Mouse (Mus musculus) CD4-positive helper T cell, adult 2 months (primary cell): ENCODE measurements around the gene Tceanc.
A peak's percentile ranks its signal among the peaks of the same experiment; 100 is the strongest.

Experiments used
- DNase-seq: peaks from one replicate; pipeline ENCODE4 v3.0.0-alpha.2; 2012; ENCODE audit warnings: low read depth, missing footprints, low spot score

The Tceanc gene

DNA sequence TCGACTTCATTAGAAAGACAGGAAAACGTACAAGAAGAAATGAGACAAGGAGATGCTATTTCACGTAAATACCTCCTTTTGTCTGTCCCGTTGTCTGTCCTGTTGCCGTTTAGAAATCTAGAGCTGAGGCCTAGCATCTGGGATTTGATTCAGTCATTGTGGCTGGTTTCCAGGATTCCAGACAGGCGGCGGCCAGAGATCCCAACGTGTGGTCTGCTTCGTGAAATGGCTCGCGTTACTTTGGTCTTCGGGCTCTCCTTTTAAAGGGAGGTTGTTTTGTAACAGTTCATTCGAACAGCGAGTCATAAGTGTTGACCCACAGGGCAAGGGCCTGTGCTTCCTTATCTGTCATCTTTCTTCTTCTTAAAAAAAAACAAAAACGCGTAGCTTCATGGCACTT is at the start of gene Tceanc:
TSS of gene Tceanc (minus strand) at position 223 of the 400 bp plus-strand sequence.
- no peak for DNase-seq

- no peak for DNase-seq
Observed at GRCm38 (mm10) chrX:166565983-166566382, 47.6 kb upstream of the Tceanc start.

GRCm38 (mm10) chrX:166565401-166565800 is 47.0 kb upstream of the Tceanc start:
- DNase-seq, result no peak

- no peak for DNase-seq
Observed at GRCm38 (mm10) chrX:166564900-166565299, 46.5 kb upstream of the Tceanc start.

- DNase-seq, result no peak
Observed at GRCm38 (mm10) chrX:166559333-166559732, 41.0 kb upstream of the Tceanc start.

DNA sequence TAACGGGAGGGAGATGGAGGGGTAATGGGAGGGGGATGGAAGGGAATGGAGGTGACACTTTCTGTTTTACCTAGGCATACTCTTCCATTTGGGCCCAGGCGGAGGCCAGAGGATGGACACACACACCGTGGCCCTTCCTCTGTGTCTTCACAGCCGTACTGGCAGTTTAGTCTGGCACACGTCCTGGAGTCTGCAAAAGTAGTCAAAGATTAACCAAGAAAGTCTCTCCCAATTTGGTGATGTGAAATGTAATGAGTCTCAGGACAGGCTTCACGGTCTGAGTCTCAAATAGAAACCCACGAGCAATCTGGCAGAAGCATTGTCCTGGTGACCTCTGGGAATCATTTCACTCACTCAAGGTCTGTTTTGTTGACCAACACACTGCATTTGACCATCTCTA is 34.0 kb upstream of the Tceanc start:
- DNase-seq, result no peak

GRCm38 (mm10) chrX:166546495-166546894 is 28.1 kb upstream of the Tceanc start:
- DNase-seq, result no peak

GRCm38 (mm10) chrX:166535138-166535537 is 16.8 kb upstream of the Tceanc start:
- DNase-seq, result no peak

GRCm38 (mm10) chrX:166533432-166533831 is 15.1 kb upstream of the Tceanc start:
- DNase-seq, result no peak

DNA sequence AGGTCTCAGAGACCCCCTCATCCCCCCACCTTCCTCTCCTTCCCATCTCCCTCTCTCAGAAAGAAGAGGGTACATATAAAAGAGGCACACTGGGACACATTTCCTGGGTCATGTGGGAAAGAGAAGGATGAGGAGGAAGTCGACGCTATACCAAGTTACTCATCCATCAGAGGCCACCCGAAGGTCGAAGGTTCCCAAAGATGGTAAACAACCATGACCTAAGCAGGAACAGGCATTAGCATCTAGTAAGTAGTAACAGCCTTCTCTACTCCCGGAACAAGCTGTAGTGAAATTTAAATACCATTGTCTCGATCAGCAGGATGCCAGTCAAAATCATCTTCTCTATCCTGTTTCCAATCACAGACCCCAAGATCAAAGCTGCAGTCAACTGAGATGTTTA is 13.3 kb upstream of the Tceanc start:
- no peak for DNase-seq

DNA sequence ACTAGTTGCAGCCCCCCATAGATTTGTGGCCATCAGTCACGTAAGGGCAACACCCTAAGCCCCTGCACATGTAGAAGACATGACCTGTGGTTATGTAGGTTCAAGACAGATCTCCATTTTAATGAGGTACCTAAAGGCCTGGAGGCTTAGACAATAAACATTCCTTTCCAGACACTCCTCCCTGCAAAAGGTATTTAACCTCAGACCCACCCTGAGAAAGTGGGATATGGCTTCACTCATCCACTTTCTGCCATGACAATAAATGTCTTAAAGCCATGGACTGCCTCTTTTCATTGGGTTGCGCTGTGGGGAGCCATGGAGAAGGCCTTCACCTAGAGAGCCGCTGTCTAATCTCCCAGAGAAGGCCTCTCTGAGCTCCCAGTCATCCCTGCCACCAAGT is 9.8 kb upstream of the Tceanc start:
- DNase-seq, result no peak

DNA sequence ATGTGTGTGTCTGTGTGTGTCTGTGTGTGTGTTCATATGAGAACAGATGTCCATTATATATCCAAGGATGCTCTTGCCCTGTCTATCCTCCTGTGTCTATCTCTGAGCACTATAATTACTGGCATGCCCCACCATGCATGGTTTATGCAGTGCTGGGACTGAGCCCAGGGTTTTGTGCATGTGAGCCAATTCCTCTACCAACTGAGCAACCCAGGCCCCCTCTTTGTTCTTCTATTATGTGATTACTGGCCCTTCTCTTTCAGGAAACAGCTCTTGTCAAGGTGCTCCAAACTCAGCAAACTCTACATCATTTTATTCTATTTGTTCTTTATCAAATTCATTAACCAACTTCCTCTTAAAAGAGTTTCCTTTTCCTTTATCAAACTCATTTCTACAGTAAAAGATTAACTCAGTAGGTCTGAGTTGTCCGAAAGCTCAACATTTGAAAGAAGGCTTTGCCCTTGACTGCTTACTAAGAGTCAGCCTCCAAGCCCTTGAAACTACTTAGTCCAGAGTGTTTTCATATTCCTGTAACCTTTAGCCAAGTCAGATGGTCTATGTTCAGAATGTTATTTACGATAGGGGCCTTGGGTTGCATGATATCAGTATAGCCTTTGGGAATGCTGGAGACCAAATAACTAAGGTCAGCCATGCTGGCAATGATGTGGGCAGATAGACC is 7.4 kb upstream of the Tceanc start:
- no peak for DNase-seq

- DNase-seq, result no peak
Observed at GRCm38 (mm10) chrX:166520782-166521181, 2.4 kb upstream of the Tceanc start.

GRCm38 (mm10) chrX:166516631-166517030 is 1.7 kb downstream of the Tceanc start:
- DNase-seq, result no peak

- no peak for DNase-seq
Observed at GRCm38 (mm10) chrX:166515923-166516322, 2.4 kb downstream of the Tceanc start.

DNA sequence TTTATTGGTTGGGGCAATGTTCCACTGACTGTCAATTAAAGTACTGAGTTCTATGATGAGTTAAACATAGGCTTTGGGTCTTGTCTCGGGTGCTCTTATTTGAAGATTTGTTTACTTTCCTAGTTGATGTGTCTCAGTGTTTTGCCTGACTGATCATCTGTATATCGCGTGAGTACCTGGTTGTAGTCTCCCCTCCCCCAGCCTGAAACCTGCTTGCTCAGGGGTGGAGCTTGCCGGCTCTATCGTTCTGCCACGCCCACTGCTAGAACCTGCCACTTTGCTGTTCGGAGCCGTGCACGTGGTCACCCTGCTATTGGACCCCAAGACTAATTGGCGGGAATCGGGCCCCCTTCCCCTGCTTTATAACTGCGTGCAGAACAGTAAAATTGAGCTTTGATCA is 4.3 kb downstream of the Tceanc start:
- peak; percentile 45 for DNase-seq

DNA sequence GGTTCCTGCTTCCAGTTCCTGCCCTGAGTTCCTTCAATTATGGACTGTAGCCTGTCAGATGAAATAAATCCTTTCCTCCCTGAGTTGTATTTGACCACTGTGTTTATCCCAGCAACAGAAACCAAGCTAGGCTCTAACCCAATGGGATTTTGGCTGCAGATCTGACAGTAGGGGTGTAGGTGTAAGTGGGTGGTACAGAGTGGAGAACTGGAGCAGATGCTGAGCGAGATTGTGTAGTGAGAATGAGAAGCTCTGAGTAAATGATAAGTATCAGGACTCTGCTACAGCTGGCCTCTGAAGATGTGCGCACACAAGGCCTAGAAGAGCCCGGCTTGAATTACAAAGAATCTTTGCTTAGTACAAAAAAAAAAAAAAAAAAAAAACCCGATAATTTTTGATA is 6.3 kb downstream of the Tceanc start:
- no peak for DNase-seq

DNA sequence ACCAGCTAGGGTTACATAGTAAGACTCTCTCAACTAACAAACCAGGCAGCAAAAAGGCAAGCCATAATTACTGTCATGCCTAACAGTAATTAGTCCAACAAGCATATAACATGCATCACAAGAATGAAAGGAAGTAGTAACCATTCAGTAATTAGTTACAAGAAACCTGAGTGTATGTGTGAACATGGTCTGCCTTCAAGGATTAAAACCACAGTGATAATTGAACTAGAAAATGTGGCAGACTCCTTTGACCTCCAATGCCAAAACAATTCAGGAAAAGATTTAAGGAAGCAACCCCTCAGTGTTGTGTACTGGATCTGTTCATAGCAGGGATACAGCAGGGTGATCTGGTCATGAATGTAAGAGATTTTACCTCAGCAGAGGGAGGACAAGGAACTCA is 7.3 kb downstream of the Tceanc start:
- DNase-seq, result no peak

GRCm38 (mm10) chrX:166509761-166510738 is 8.3 kb downstream of the Tceanc start:
- DNase-seq, result peak; percentile 95

GRCm38 (mm10) chrX:166504421-166504820 is 13.9 kb downstream of the Tceanc start:
- DNase-seq, result no peak

GRCm38 (mm10) chrX:166499496-166500190 is 18.7 kb downstream of the Tceanc start:
- DNase-seq, result no peak

- no peak for DNase-seq
Observed at GRCm38 (mm10) chrX:166497771-166498170, 20.6 kb downstream of the Tceanc start.
